Mouse (Mus musculus): ENCODE results near the gene Sh2b1.
A peak's percentile ranks its signal among the peaks of the same experiment; 100 is the strongest.

DNA sequence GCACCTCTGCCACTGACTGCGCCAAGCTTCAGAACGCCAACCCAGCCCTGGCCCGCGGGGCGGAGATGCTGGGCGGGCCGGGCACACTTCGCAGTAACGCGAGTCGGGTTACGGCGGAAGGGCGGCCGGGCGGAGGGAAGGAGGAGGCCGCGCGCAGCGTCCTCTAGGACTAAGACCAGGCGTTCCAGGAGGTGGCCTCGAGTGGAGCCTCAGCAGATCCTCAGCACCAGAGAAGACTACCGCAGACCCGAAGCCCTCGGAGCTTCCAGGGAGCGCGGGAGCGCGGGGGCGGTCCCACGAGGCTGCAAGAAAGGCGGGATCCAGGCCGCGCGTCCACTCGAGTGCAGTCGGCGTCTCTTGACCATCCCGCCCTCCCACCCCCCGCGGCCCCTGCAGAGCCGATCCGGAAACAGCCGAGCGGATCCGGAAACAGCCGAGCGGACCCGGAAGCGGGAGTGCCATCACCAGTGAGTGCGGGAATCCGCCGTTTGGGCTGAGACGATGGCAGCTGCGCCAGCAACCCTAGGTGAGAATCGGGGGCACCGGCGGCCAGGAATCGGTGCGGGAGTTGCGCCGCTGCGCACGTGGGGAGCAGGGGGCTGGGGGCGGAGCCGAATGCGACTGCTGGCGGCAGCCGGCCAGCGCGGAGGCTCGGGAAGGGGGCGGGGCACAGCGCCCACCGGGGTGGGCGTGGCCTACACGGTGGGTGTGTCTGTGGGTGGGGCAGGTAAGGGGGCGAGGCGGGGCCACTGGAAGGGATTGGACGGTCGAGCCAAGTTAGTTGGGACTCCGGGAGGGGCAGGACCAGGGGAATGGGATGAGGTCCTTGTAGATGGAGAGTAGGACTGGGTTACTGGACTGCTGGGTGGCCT is 46.4 kb downstream of the Sh2b1 start, which contains the start of gene Rabep2:
- no peak for TF ChIP-seq CTCF (IDR thresholded peaks at IDR 0.05; ENCODE audit: control insufficient read depth, insufficient read depth, low read length)
- TF ChIP-seq POLR2A (IDR thresholded peaks at IDR 0.05; ENCODE audit: borderline replicate concordance, control insufficient read depth, low read depth, low read length) = peak; percentile 47; the same call in 1 of the 2 replicates

All from bone marrow, adult 2 months (tissue).